Mouse (Mus musculus) bone marrow, adult 2 months (tissue): Measurements from ENCODE around the gene Gm15217.

Source experiments
- CTCF ChIP-seq: fragments of 200-500 bp; IDR thresholded peaks from 2 replicates; pipeline ENCODE4 v1.5.1; 2011; ENCODE audit warnings: low read length, control low read depth; ENCODE audit not compliant: control insufficient read depth, insufficient read depth
- POLR2A ChIP-seq: fragments of 200-500 bp; IDR thresholded peaks from 2 replicates; pipeline ENCODE4 v1.6.1; 2011; ENCODE audit warnings: low read depth, mild to moderate bottlenecking, control low read depth, low read length, borderline replicate concordance; ENCODE audit not compliant: control insufficient read depth

- TF ChIP-seq CTCF (no peak), POLR2A (no peak)
These were observed 40.1 kb downstream of the Gm15217 start for GRCm38 (mm10) chr14:46419269-46419668.
